In the genomic region with DNA sequence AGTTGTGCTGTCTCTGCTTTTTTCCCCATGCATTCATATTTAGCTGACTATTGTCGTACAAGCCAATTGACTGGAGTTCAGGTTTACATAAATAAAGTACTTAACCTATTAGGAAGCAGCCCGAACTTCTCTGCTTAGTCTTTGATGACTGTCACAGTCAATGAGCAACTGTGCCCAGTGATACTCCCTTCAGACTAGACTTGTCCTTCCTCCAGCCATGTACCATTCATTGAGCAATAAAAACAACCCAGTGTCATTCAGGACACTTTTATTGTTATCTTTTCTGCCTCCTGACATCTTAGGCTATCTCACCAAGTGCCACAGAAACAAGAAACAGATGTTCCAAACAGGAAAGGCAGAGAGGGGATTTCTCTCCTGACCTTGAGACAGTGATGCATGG, we compare ENCODE assay signal across 26 mouse cellular contexts.
DNase-seq lines count a peak whose midpoint lies in the region; ATAC-seq and TF ChIP-seq lines count a peak whose summit lies in the region.
"Had no signal": no experiment of that assay in that cellular context is flagged by ENCODE, and none has a peak within 500 bp of the region (broad histone marks: within the 10 kb centered on the region; RNA-seq: fewer than 3 reads in every experiment).

No protein-coding gene starts in this region.

- no peaks in the 10 kb centered on the region for H3K36me3 ChIP-seq in kidney, embryonic 15.5 days
- no peaks in the 10 kb centered on the region for H3K36me3 ChIP-seq in kidney, postnatal 0 days (ENCODE audit: insufficient read depth, low read length)
- H3K36me3 ChIP-seq: embryonic facial prominence, embryonic 10.5 days; embryonic facial prominence, embryonic 12.5 days; forebrain, embryonic 15.5 days; G1E had no signal

- H3K4me3 ChIP-seq in kidney, embryonic 15.5 days (replicated peaks): no peak overlapping the region
- no peak overlapping the region for H3K4me3 ChIP-seq in kidney, postnatal 0 days (replicated peaks; ENCODE audit: low read depth, low read length)
- H3K4me3 ChIP-seq: embryonic facial prominence, embryonic 10.5 days; embryonic facial prominence, embryonic 12.5 days; forebrain, embryonic 13.5 days; forebrain, embryonic 15.5 days had no signal

- DNase-seq in embryo, embryonic 10.5 days (ENCODE audit: low spot score): peak; percentile 0
- no peak for DNase-seq in embryo, embryonic 9.5 days (ENCODE audit: extremely low spot score)
- DNase-seq in kidney, postnatal 10 days: no peak
- peak; percentile 4 for DNase-seq in kidney, postnatal 0 days (ENCODE audit: low spot score)
- DNase-seq in kidney, postnatal 36 days: no peak
- DNase-seq: adrenal gland, adult 8-10 months; adrenal gland, postnatal 14 days; adrenal gland, postnatal 36 days; B cell, adult 2 months; cerebellum, adult 11-12 months; cerebellum, adult 2 months; cerebellum, adult 9-10 months; cerebellum, postnatal 10 days; cerebellum, postnatal 25 days; embryo, embryonic 11 days; forebrain, postnatal 0 days had no signal

- TF ChIP-seq CTCF in kidney, postnatal 0 days (IDR thresholded peaks at IDR 0.05; ENCODE audit: low read depth): no peak

- H3K27me3 ChIP-seq in kidney, embryonic 15.5 days: no peaks in the 10 kb centered on the region
- H3K27me3 ChIP-seq in kidney, postnatal 0 days (ENCODE audit: insufficient read depth, low read length): no peaks in the 10 kb centered on the region
- H3K27me3 ChIP-seq: CH12.LX; embryonic facial prominence, embryonic 12.5 days; forebrain, embryonic 13.5 days; forebrain, embryonic 15.5 days had no signal

- no peak overlapping the region for H3K27ac ChIP-seq in kidney, embryonic 15.5 days
- no peak overlapping the region for H3K27ac ChIP-seq in kidney, postnatal 0 days
- H3K27ac ChIP-seq: embryonic facial prominence, embryonic 10.5 days; embryonic facial prominence, embryonic 12.5 days; forebrain, embryonic 13.5 days; forebrain, embryonic 15.5 days had no signal

- H3K4me2 ChIP-seq in kidney, embryonic 15.5 days: no peak overlapping the region
- H3K4me2 ChIP-seq in kidney, postnatal 0 days (ENCODE audit: low read length): no peak overlapping the region
- H3K4me2 ChIP-seq: embryonic facial prominence, embryonic 12.5 days; forebrain, embryonic 13.5 days; forebrain, embryonic 15.5 days had no signal

- no peaks in the 10 kb centered on the region for H3K9me3 ChIP-seq in kidney, embryonic 15.5 days (replicated peaks)
- no peaks in the 10 kb centered on the region for H3K9me3 ChIP-seq in kidney, postnatal 0 days (replicated peaks; ENCODE audit: low read length)
- H3K9me3 ChIP-seq: embryonic facial prominence, embryonic 10.5 days; embryonic facial prominence, embryonic 12.5 days; forebrain, embryonic 13.5 days; forebrain, embryonic 15.5 days; G1E had no signal

- WGBS in kidney, embryonic 15.5 days: 30% methylated on average over 2 of the region's 2 CpGs
- WGBS in kidney, postnatal 0 days: 33% methylated on average over 2 of the region's 2 CpGs

- ATAC-seq in kidney, embryonic 15.5 days (replicated peaks; ENCODE audit: low FRiP score): peak; percentile 78; the same call in 1 of the 2 replicates
- ATAC-seq in kidney, postnatal 0 days (replicated peaks; ENCODE audit: low FRiP score, low read depth): no peak
- ATAC-seq: activated CD4-positive, CD25-positive, alpha-beta regulatory T cell, adult 4 months; CD4-positive, CD25-positive, alpha-beta regulatory T cell, adult 4 months; forebrain, embryonic 13.5 days; forebrain, embryonic 15.5 days; forebrain, postnatal 0 days; Patski had no signal

- no peak overlapping the region for H3K9ac ChIP-seq in kidney, embryonic 15.5 days
- H3K9ac ChIP-seq in kidney, postnatal 0 days (ENCODE audit: low read depth, low read length): no peak overlapping the region
- H3K9ac ChIP-seq: embryonic facial prominence, embryonic 12.5 days; forebrain, embryonic 13.5 days; forebrain, embryonic 15.5 days; forebrain, postnatal 0 days had no signal

- no peaks in the 10 kb centered on the region for H3K4me1 ChIP-seq in kidney, embryonic 15.5 days
- H3K4me1 ChIP-seq in kidney, postnatal 0 days (replicated peaks; ENCODE audit: insufficient read depth, low read length): no peaks in the 10 kb centered on the region
- H3K4me1 ChIP-seq: embryonic facial prominence, embryonic 10.5 days; embryonic facial prominence, embryonic 12.5 days; forebrain, embryonic 13.5 days; forebrain, embryonic 15.5 days had no signal

Comparison
In these comparisons a context has a peak if more than half of its experiments do, and no peak if none do; other contexts are left out.
1. DNase-seq: peak in embryo, embryonic 10.5 days (single experiment) and kidney, postnatal 0 days (single experiment); none in embryo, embryonic 9.5 days (single experiment), kidney, postnatal 10 days (single experiment) and kidney, postnatal 36 days (0 of 2).